ENCODE assay signal across 9 mouse cellular contexts in genomic region chrX:157601450-157601849, GRCm38 (mm10). TPM values are rescaled to one million over a fixed set of nuclear protein-coding genes. Genes with fewer than 3 reads are reported as not detected.
A peak's percentile ranks its signal among the peaks of the same experiment; 100 is the strongest.
DNase-seq lines count a peak whose midpoint lies in the region; ATAC-seq lines count a peak whose summit lies in the region.
"Had no signal": no experiment of that assay in that cellular context is flagged by ENCODE, and none has a peak within 500 bp of the region (broad histone marks: within the 10 kb centered on the region; RNA-seq: fewer than 3 reads in every experiment).

No protein-coding gene starts in this region.

- no peak for ATAC-seq in heart, embryonic 13.5 days (ENCODE audit: extremely low read depth, insufficient number of reproducible peaks, low FRiP score, low TSS enrichment)
- no peak for ATAC-seq in embryonic facial prominence, embryonic 12.5 days (ENCODE audit: insufficient number of reproducible peaks, insufficient read depth, low FRiP score, low TSS enrichment)

- H3K9me3 ChIP-seq in heart, embryonic 13.5 days = no peaks in the 10 kb centered on the region
- H3K9me3 ChIP-seq in embryonic facial prominence, embryonic 12.5 days = no peaks in the 10 kb centered on the region
- H3K9me3 ChIP-seq: neural tube, embryonic 13.5 days had no signal

- H3K9ac ChIP-seq in heart, embryonic 13.5 days = no peak overlapping the region
- H3K9ac ChIP-seq in embryonic facial prominence, embryonic 12.5 days = no peak overlapping the region
- H3K9ac ChIP-seq: neural tube, embryonic 13.5 days had no signal

- H3K36me3 ChIP-seq in heart, embryonic 13.5 days = no peaks in the 10 kb centered on the region
- H3K36me3 ChIP-seq in embryonic facial prominence, embryonic 12.5 days = no peaks in the 10 kb centered on the region
- H3K36me3 ChIP-seq: neural tube, embryonic 13.5 days had no signal

- H3K4me1 ChIP-seq in heart, embryonic 13.5 days = peaks cover 8% of the 10 kb centered on the region
- H3K4me1 ChIP-seq in embryonic facial prominence, embryonic 12.5 days = no peaks in the 10 kb centered on the region

- H3K4me2 ChIP-seq in heart, embryonic 13.5 days = no peak overlapping the region
- no peak overlapping the region for H3K4me2 ChIP-seq in embryonic facial prominence, embryonic 12.5 days (replicated peaks)
- H3K4me2 ChIP-seq: neural tube, embryonic 13.5 days had no signal

- no peak overlapping the region for H3K4me3 ChIP-seq in heart, embryonic 13.5 days
- H3K4me3 ChIP-seq in embryonic facial prominence, embryonic 12.5 days = no peak overlapping the region
- H3K4me3 ChIP-seq: neural tube, embryonic 13.5 days had no signal

- peak overlapping the region; percentile 42; the same call in 1 of the 2 replicates for H3K27ac ChIP-seq in heart, embryonic 13.5 days (replicated peaks)
- H3K27ac ChIP-seq in embryonic facial prominence, embryonic 12.5 days = 0 out of 2 replicates have a peak overlapping the region, but pooled peaks have one; percentile 11
- H3K27ac ChIP-seq: neural tube, embryonic 13.5 days had no signal

- DNase-seq in heart, adult 8-10 months (ENCODE audit: low spot score) = no peak
- DNase-seq in right cerebral cortex, adult 18-20 months = peak; percentile 35
- no peak for DNase-seq in right cerebral cortex, postnatal 4 days
- peak; percentile 60 for DNase-seq in mesoderm, embryonic 11.5 days (ENCODE audit: low read depth, low spot score)
- no peak for DNase-seq in gastrocnemius, postnatal 25 days
- no peak for DNase-seq in gastrocnemius, postnatal 14 days

- WGBS in heart, embryonic 13.5 days = 9% methylated on average over 3 of the region's 3 CpGs
- WGBS in embryonic facial prominence, embryonic 12.5 days = 13% methylated on average over 3 of the region's 3 CpGs

- no peaks in the 10 kb centered on the region for H3K27me3 ChIP-seq in heart, embryonic 13.5 days (replicated peaks)
- no peaks in the 10 kb centered on the region for H3K27me3 ChIP-seq in embryonic facial prominence, embryonic 12.5 days
- H3K27me3 ChIP-seq: neural tube, embryonic 13.5 days had no signal

- intact Hi-C loops in gastrocnemius, postnatal 14 days (cut with DNase I; ENCODE audit: low total_unique reads) = no loop called here

RNA-seq across cellular contexts. Expression of gene Mbtps2, which starts 2.9 kb away (rescaled TPM):
- 15.0 and 16.8 TPM in 2 replicates for polyA plus RNA-seq in heart, embryonic 13.5 days (2015; fragmentation: Nextera tagmentation; extraction: Ambion mirVana)
- total RNA-seq in heart, adult 8-10 months (2022) = 10 to 100 TPM; 11.9 to 16.0 (median 14.7) TPM
- polyA plus RNA-seq in embryonic facial prominence, embryonic 12.5 days (2016; fragmentation: Nextera tagmentation; extraction: Ambion mirVana) = 25.5 and 27.1 TPM in 2 replicates
- total RNA-seq in gastrocnemius, postnatal 25 days (2021) = 10 to 100 TPM; 11.4 to 12.8 TPM
- 10 to 100 TPM; 12.6 to 13.8 TPM for total RNA-seq in gastrocnemius, postnatal 14 days (2021)

RNA-seq across cellular contexts. Expression of gene Yy2, which starts 32.7 kb away (rescaled TPM):
- polyA plus RNA-seq in heart, embryonic 13.5 days (2015; fragmentation: Nextera tagmentation; extraction: Ambion mirVana) = 2.6 and 3.1 TPM in 2 replicates
- total RNA-seq in heart, adult 8-10 months (2022) = 1 to 10 TPM in 1 of 4 experiments, under 1 TPM in 2, not detected in 1; 0.44 to 1.5 (median 0.50) TPM
- 4.1 and 5.2 TPM in 2 replicates for polyA plus RNA-seq in embryonic facial prominence, embryonic 12.5 days (2016; fragmentation: Nextera tagmentation; extraction: Ambion mirVana)
- total RNA-seq in gastrocnemius, postnatal 25 days (2021) = under 1 TPM; 0.38 to 0.79 TPM
- total RNA-seq in gastrocnemius, postnatal 14 days (2021) = under 1 TPM; 0.58 to 0.64 TPM

Comparison
In these comparisons a context has a peak if more than half of its experiments do, and no peak if none do; other contexts are left out.
1. DNase-seq: peak in right cerebral cortex, adult 18-20 months (single experiment) and mesoderm, embryonic 11.5 days (single experiment); none in heart, adult 8-10 months (single experiment), right cerebral cortex, postnatal 4 days (single experiment), gastrocnemius, postnatal 25 days (single experiment) and gastrocnemius, postnatal 14 days (single experiment).